Mouse (Mus musculus) heart, embryonic 13.5 days (tissue): ENCODE results near the gene Sgms1. TPM values are rescaled to one million over a fixed set of nuclear protein-coding genes. Genes with fewer than 3 reads are reported as not detected.
A peak's percentile ranks its signal among the peaks of the same experiment; 100 is the strongest.

Experiments used
- ATAC-seq: fragments of 200-750 bp; cut with Nextera tagmentation; 2 replicates; pipeline ENCODE4 v1.8.0; 2017; ENCODE audit warnings: moderate TSS enrichment; ENCODE audit not compliant: insufficient number of reproducible peaks, low FRiP score, low TSS enrichment; ENCODE audit errors: extremely low read depth
- H3K27ac ChIP-seq: fragments of 300-500 bp; sonication (generic); replicated peaks from 2 replicates; pipeline ENCODE4 v1.5.1; 2015; ENCODE audit warnings: moderate library complexity, mild to moderate bottlenecking, inconsistent platforms
- H3K27me3 ChIP-seq: fragments of 300-500 bp; sonication (generic); replicated peaks from 2 replicates; pipeline ENCODE4 v1.6.1; 2015; ENCODE audit warnings: mild to moderate bottlenecking, inconsistent platforms
- H3K36me3 ChIP-seq: fragments of 300-500 bp; sonication (generic); 2 replicates; pipeline ENCODE4 v1.6.1; 2015; ENCODE audit warnings: mild to moderate bottlenecking, inconsistent platforms
- H3K4me1 ChIP-seq: fragments of 300-500 bp; sonication (generic); 2 replicates; pipeline ENCODE4 v1.6.1; 2015; ENCODE audit warnings: inconsistent platforms
- H3K4me2 ChIP-seq: fragments of 300-500 bp; sonication (generic); 2 replicates; pipeline ENCODE4 v1.6.1; 2015; ENCODE audit warnings: inconsistent platforms, mild to moderate bottlenecking, moderate library complexity
- H3K4me3 ChIP-seq: fragments of 300-500 bp; sonication (generic); 2 replicates; pipeline ENCODE4 v1.5.1; 2015; ENCODE audit warnings: moderate library complexity, mild to moderate bottlenecking, inconsistent platforms
- H3K9ac ChIP-seq: fragments of 300-500 bp; sonication (generic); 2 replicates; pipeline ENCODE4 v1.6.1; 2015; ENCODE audit warnings: inconsistent platforms, mild to moderate bottlenecking, moderate library complexity
- H3K9me3 ChIP-seq: fragments of 300-500 bp; sonication (generic); 2 replicates; pipeline ENCODE4 v1.6.1; 2016; ENCODE audit warnings: inconsistent platforms
- WGBS: fragments of 180-500 bp; shearing (Covaris S2); methylation state at CpG from one replicate; pipeline ENCODE4 v1.1.7; 2015; ENCODE audit warnings: mixed read lengths; 5-methylcytosine and 5-hydroxymethylcytosine counted together
- polyA plus RNA-seq: library from polyadenylated mRNA; unstranded; fragments of >200 nt; fragmentation: Nextera tagmentation; extraction: Ambion mirVana; gene quantifications from 2 replicates; pipeline ENCODE4 v1.2.1, GENCODE M21; 2015

Gene Sgms1
- polyA plus RNA-seq, 1 experiment from 2014 or later = 33.3 TPM

- Histone ChIP-seq H3K9ac (0 out of 2 replicates have a peak overlapping the region, but pooled peaks have one; percentile 4), H3K4me2 (no peak overlapping the region), H3K27me3 (no peaks in the 10 kb centered on the region), H3K4me1 (peaks cover 75% of the 10 kb centered on the region), H3K4me3 (no peak overlapping the region), H3K9me3 (no peaks in the 10 kb centered on the region), H3K27ac (peak overlapping the region; percentile 77), H3K36me3 (peaks cover 14% of the 10 kb centered on the region)
- no peak for ATAC-seq
- 41% methylated on average over 15 of the region's 15 CpGs for WGBS
These were observed 192.3 kb downstream of the Sgms1 start for GRCm38 (mm10) chr19:32196976-32197819.

GRCm38 (mm10) chr19:32196222-32196621 lies 193.3 kb downstream of the Sgms1 start:
- peaks cover 76% of the 10 kb centered on the region for H3K4me1 ChIP-seq
- no peak overlapping the region for H3K4me2 ChIP-seq
- H3K9ac ChIP-seq = no peak overlapping the region
- H3K27me3 ChIP-seq = no peaks in the 10 kb centered on the region
- no peaks in the 10 kb centered on the region for H3K9me3 ChIP-seq
- H3K36me3 ChIP-seq = peaks cover 14% of the 10 kb centered on the region
- no peak overlapping the region for H3K4me3 ChIP-seq
- ATAC-seq = no peak
- H3K27ac ChIP-seq = peak overlapping the region; percentile 77
- WGBS = 14% methylated on average over 5 of the region's 5 CpGs

- no peak for ATAC-seq
- Histone ChIP-seq H3K4me2 (no peak overlapping the region), H3K27ac (0 out of 2 replicates have a peak overlapping the region, but pooled peaks have one; percentile 33), H3K4me3 (no peak overlapping the region), H3K27me3 (no peaks in the 10 kb centered on the region), H3K9me3 (no peaks in the 10 kb centered on the region), H3K36me3 (peaks cover 14% of the 10 kb centered on the region), H3K9ac (no peak overlapping the region), H3K4me1 (peaks cover 71% of the 10 kb centered on the region)
- 12% methylated on average over 1 of the region's 1 CpGs for WGBS
These were observed 194.7 kb downstream of the Sgms1 start for GRCm38 (mm10) chr19:32194863-32195262.

GRCm38 (mm10) chr19:32194074-32194473 lies 195.4 kb downstream of the Sgms1 start:
- ATAC-seq = no peak
- peaks cover 10% of the 10 kb centered on the region for H3K36me3 ChIP-seq
- no peak overlapping the region for H3K27ac ChIP-seq
- WGBS = 94% methylated on average over 3 of the region's 3 CpGs
- peaks cover 71% of the 10 kb centered on the region for H3K4me1 ChIP-seq
- H3K4me3 ChIP-seq = no peak overlapping the region
- H3K9me3 ChIP-seq = no peaks in the 10 kb centered on the region
- no peak overlapping the region for H3K4me2 ChIP-seq
- H3K9ac ChIP-seq = no peak overlapping the region
- no peaks in the 10 kb centered on the region for H3K27me3 ChIP-seq

GRCm38 (mm10) chr19:32191596-32191995 lies 197.9 kb downstream of the Sgms1 start:
- H3K4me3 ChIP-seq = no peak overlapping the region
- no peak for ATAC-seq
- peaks cover 6% of the 10 kb centered on the region for H3K36me3 ChIP-seq
- peaks cover 78% of the 10 kb centered on the region for H3K4me1 ChIP-seq
- H3K9me3 ChIP-seq = no peaks in the 10 kb centered on the region
- 65% methylated on average over 3 of the region's 3 CpGs for WGBS
- H3K27ac ChIP-seq = no peak overlapping the region
- H3K4me2 ChIP-seq = no peak overlapping the region
- no peaks in the 10 kb centered on the region for H3K27me3 ChIP-seq
- H3K9ac ChIP-seq = no peak overlapping the region

GRCm38 (mm10) chr19:32189961-32190360 lies 199.6 kb downstream of the Sgms1 start:
- Histone ChIP-seq H3K4me1 (peaks cover 65% of the 10 kb centered on the region), H3K36me3 (peaks cover 6% of the 10 kb centered on the region), H3K9ac (no peak overlapping the region), H3K27ac (0 out of 2 replicates have a peak overlapping the region, but pooled peaks have one; percentile 43), H3K9me3 (no peaks in the 10 kb centered on the region), H3K4me2 (no peak overlapping the region), H3K4me3 (no peak overlapping the region), H3K27me3 (no peaks in the 10 kb centered on the region)
- 85% methylated on average over 6 of the region's 6 CpGs for WGBS
- no peak for ATAC-seq

GRCm38 (mm10) chr19:32189036-32189436 lies 200.5 kb downstream of the Sgms1 start:
- H3K4me1 ChIP-seq = peaks cover 58% of the 10 kb centered on the region
- no peaks in the 10 kb centered on the region for H3K9me3 ChIP-seq
- H3K27ac ChIP-seq = peak overlapping the region; percentile 43
- ATAC-seq = no peak
- peak overlapping the region; percentile 5; the same call in 1 of the 2 replicates for H3K4me2 ChIP-seq
- peaks cover 6% of the 10 kb centered on the region for H3K36me3 ChIP-seq
- WGBS = 49% methylated on average over 5 of the region's 5 CpGs
- H3K4me3 ChIP-seq = no peak overlapping the region
- no peaks in the 10 kb centered on the region for H3K27me3 ChIP-seq
- no peak overlapping the region for H3K9ac ChIP-seq

- peaks cover 68% of the 10 kb centered on the region for H3K4me1 ChIP-seq
- H3K4me2 ChIP-seq = no peak overlapping the region
- no peak for ATAC-seq
These were observed 202.9 kb downstream of the Sgms1 start for GRCm38 (mm10) chr19:32186594-32187092.

GRCm38 (mm10) chr19:32183005-32183404 lies 206.5 kb downstream of the Sgms1 start:
- ATAC-seq = no peak
- Histone ChIP-seq H3K9ac (no peak overlapping the region), H3K27ac (peak overlapping the region; percentile 94), H3K4me2 (no peak overlapping the region), H3K4me3 (no peak overlapping the region), H3K9me3 (no peaks in the 10 kb centered on the region), H3K4me1 (peaks cover 73% of the 10 kb centered on the region), H3K36me3 (0 out of 2 replicates have a peak, but pooled peaks cover 4% of the 10 kb centered on the region), H3K27me3 (no peaks in the 10 kb centered on the region)
- WGBS = 86% methylated on average over 4 of the region's 4 CpGs

More at GRCm38 (mm10) chr19:32186594-32187092, 202.9 kb downstream of the Sgms1 start:
- no peak overlapping the region for H3K4me3 ChIP-seq
- H3K27me3 ChIP-seq = no peaks in the 10 kb centered on the region
- H3K9me3 ChIP-seq = no peaks in the 10 kb centered on the region
- H3K9ac ChIP-seq = 0 out of 2 replicates have a peak overlapping the region, but pooled peaks have one; percentile 28
- peak overlapping the region; percentile 73 for H3K27ac ChIP-seq
- H3K36me3 ChIP-seq = no peaks in the 10 kb centered on the region
- 52% methylated on average over 8 of the region's 8 CpGs for WGBS

- Histone ChIP-seq H3K4me1 (peaks cover 70% of the 10 kb centered on the region), H3K4me2 (no peak overlapping the region), H3K9ac (no peak overlapping the region), H3K4me3 (no peak overlapping the region), H3K9me3 (no peaks in the 10 kb centered on the region), H3K27me3 (no peaks in the 10 kb centered on the region), H3K27ac (peak overlapping the region; percentile 94), H3K36me3 (0 out of 2 replicates have a peak, but pooled peaks cover 5% of the 10 kb centered on the region)
- WGBS = 78% methylated on average over 5 of the region's 5 CpGs
- ATAC-seq = no peak
These were observed 207.0 kb downstream of the Sgms1 start for GRCm38 (mm10) chr19:32182471-32182870.

GRCm38 (mm10) chr19:32181721-32182394 lies 207.7 kb downstream of the Sgms1 start:
- ATAC-seq = no peak
- H3K4me1 ChIP-seq = peaks cover 68% of the 10 kb centered on the region
- no peaks in the 10 kb centered on the region for H3K27me3 ChIP-seq
- H3K9me3 ChIP-seq = no peaks in the 10 kb centered on the region
- peak overlapping the region; percentile 94 for H3K27ac ChIP-seq
- peak overlapping the region; percentile 20 for H3K9ac ChIP-seq
- no peak overlapping the region for H3K4me3 ChIP-seq
- peak overlapping the region; percentile 39 for H3K4me2 ChIP-seq
- H3K36me3 ChIP-seq = 0 out of 2 replicates have a peak, but pooled peaks cover 5% of the 10 kb centered on the region
- WGBS = 51% methylated on average over 12 of the region's 12 CpGs
